Mouse (Mus musculus) testis, adult 2 months (tissue): ENCODE measurements at regions not wholly inside any gene's neighbourhood (a gene's known extent, or its start where the extent isn't known, plus 50 kb on each side); places are given as distances from the start of the nearest gene placed in this dataset.

Source experiments
- CTCF ChIP-seq: fragments of 200-500 bp; IDR thresholded peaks from 2 replicates; pipeline ENCODE4 v1.5.1; 2012; ENCODE audit warnings: low read depth, mild to moderate bottlenecking, inconsistent platforms, low read length, moderate library complexity; ENCODE audit not compliant: control insufficient read depth, insufficient read depth, insufficient replicate concordance
- POLR2A ChIP-seq: fragments of 200-500 bp; IDR thresholded peaks from 2 replicates; pipeline ENCODE4 v1.6.1; 2012; ENCODE audit warnings: low read depth, mild to moderate bottlenecking, inconsistent platforms, low read length, moderate library complexity; ENCODE audit not compliant: control insufficient read depth

DNA sequence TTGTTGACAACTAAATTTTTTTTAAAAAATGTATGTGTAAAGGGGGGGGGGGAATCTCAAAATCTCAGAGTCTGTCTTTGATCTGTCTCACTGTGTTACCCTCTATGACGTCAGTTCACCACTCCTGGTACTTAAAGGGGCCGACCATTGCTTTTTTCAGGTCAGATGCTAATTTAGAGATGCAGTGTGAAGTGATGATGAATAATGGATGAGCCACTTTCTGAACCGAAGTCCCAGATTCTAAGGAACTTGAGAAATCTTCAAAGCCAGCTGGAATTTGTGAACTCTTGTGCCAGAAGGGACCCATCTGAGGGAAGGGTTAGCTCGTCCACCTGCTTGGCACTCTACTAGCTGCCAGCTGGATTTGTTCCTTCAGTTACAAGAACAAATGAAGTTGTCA, 271.1 kb upstream of the Nectin3 start:
- no peak for TF ChIP-seq CTCF
- TF ChIP-seq POLR2A: no peak
